Mouse (Mus musculus): ENCODE measurements around the gene Fbxo3.

GRCm38 (mm10) chr2:104030381-104030780, 2.9 kb downstream of the Fbxo3 start:
- TF ChIP-seq CTCF (IDR thresholded peaks at IDR 0.05; ENCODE audit: control insufficient read depth, insufficient read depth, insufficient read length), result no peak
- TF ChIP-seq MYOD1 (IDR thresholded peaks at IDR 0.05; ENCODE audit: control insufficient read depth, insufficient read length, low read depth), result no peak
- no peak for TF ChIP-seq MAX (IDR thresholded peaks at IDR 0.05)
- no peak for TF ChIP-seq USF1 (IDR thresholded peaks at IDR 0.05; ENCODE audit: low read depth)
- TF ChIP-seq CEBPB (IDR thresholded peaks at IDR 0.05; ENCODE audit: low read depth), result no peak

All from C2C12 (cell line).